Mouse (Mus musculus): Measurements from ENCODE around the gene Nphp3. TPM values are rescaled to one million over a fixed set of nuclear protein-coding genes. Genes with fewer than 3 reads are reported as not detected.
A peak's percentile ranks its signal among the peaks of the same experiment; 100 is the strongest.

Gene Nphp3
- polyA plus RNA-seq, 1 experiment from 2014 or later: 5.0 TPM

DNA sequence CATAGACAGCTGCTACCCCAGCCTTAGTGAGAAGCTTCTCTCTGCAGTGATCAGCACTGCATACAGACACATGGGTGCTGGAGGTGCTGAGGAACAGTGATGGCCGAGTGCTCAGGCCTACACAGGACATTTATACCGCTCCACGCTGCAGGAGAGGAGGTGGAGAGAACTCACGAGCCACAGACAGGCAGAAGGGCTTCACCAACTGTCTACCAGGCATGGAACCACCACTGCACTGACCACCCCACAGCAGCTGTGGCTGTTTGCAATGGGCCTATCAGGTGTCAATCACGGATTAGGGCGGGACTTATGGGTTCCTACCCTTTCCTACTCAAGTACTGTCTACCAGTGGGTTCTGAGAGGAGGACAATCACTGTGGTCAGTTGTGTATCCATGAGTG lies 48.7 kb downstream of the Nphp3 start:
- H3K27me3 ChIP-seq (ENCODE audit: control insufficient read depth, insufficient read depth, low read length): no peaks in the 10 kb centered on the region
- H3K36me3 ChIP-seq (ENCODE audit: control insufficient read depth, insufficient read depth, low read length): peaks cover 82% of the 10 kb centered on the region
- H3K4me3 ChIP-seq (ENCODE audit: low read depth, low read length): no peak overlapping the region
- no peaks in the 10 kb centered on the region for H3K4me1 ChIP-seq (ENCODE audit: control insufficient read depth, insufficient read depth, low read length)
- no peak overlapping the region for H3K27ac ChIP-seq (ENCODE audit: low read depth, low read length)
- no peaks in the 10 kb centered on the region for H3K9me3 ChIP-seq (ENCODE audit: control insufficient read depth, low read length)
- WGBS: 93% methylated on average over 6 of the region's 6 CpGs
- H3K9ac ChIP-seq (replicated peaks; ENCODE audit: low read depth, low read length): no peak overlapping the region
- no peak overlapping the region for H3K4me2 ChIP-seq (ENCODE audit: low read depth, low read length)
- ATAC-seq (ENCODE audit: low read depth): no peak

GRCm38 (mm10) chr9:104062430-104063243 lies 60.3 kb downstream of the Nphp3 start, which contains the start of gene Uba5:
TSS of gene Uba5 (minus strand) at chr9:104063134.
- ATAC-seq (ENCODE audit: low read depth): peak; percentile 77
- H3K27ac ChIP-seq (ENCODE audit: low read depth, low read length): peak within 1 kb of the TSS; percentile 64
- H3K27me3 ChIP-seq (ENCODE audit: control insufficient read depth, insufficient read depth, low read length): no peaks in the 10 kb centered on the region; the same call in 1 of the 2 replicates
- peaks cover 12% of the 10 kb centered on the region for H3K4me1 ChIP-seq (ENCODE audit: control insufficient read depth, insufficient read depth, low read length)
- H3K4me2 ChIP-seq (ENCODE audit: low read depth, low read length): peak within 1 kb of the TSS; percentile 92
- peaks cover 19% of the 10 kb centered on the region for H3K36me3 ChIP-seq (ENCODE audit: control insufficient read depth, insufficient read depth, low read length)
- peak within 1 kb of the TSS; percentile 100 for H3K4me3 ChIP-seq (ENCODE audit: low read depth, low read length)
- WGBS: under 1% methylated on average over 56 of the region's 59 CpGs
- no peaks in the 10 kb centered on the region for H3K9me3 ChIP-seq (ENCODE audit: control insufficient read depth, low read length)
- H3K9ac ChIP-seq (replicated peaks; ENCODE audit: low read depth, low read length): peak within 1 kb of the TSS; percentile 83

DNA sequence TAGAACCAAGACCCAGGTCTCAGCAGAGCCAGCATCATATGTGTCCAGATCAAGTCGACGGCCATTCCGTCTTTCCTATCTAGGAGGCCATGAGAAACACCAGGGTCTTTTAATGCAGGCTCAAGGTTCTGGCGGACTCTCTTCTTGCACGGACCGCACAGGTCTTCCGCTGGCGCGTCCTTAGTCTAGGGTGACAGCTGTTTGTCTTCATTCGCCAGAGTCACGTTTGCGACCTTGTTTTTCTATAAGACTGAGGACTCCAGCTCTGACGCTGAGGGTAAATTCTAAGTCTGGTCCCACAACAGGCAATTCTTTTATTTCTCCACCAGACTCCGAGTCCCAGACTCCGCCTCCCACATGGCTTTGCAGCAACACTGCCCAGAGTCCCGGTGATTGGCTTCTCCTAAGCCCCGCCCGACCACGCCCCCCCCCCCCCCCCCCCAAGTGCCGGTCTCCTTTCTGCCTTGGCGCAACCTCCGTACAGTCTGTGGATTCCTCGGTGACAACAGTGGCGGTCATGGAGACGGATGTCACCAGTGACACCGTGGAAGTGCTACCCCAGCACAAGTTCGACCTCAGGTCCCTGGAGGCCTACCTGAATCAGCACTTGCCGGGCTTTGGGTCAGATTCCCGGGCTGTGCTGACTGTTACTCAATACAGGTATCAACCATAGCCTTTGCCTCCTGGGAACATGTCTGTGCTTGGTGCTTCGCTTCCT lies 61.1 kb downstream of the Nphp3 start, which contains the start of gene Acad11:
Gene Acad11, plus strand, starts transcription at position 134 of the 718 bp plus-strand sequence.
- Histone ChIP-seq H3K4me3 (ENCODE audit: low read depth, low read length) (peak within 1 kb of the TSS; percentile 100), H3K4me2 (ENCODE audit: low read depth, low read length) (peak within 1 kb of the TSS; percentile 92), H3K9ac (replicated peaks; ENCODE audit: low read depth, low read length) (peak within 1 kb of the TSS; percentile 83), H3K27me3 (ENCODE audit: control insufficient read depth, insufficient read depth, low read length) (no peaks in the 10 kb centered on the region; the same call in 1 of the 2 replicates), H3K27ac (ENCODE audit: low read depth, low read length) (peak within 1 kb of the TSS; percentile 64), H3K36me3 (ENCODE audit: control insufficient read depth, insufficient read depth, low read length) (peaks cover 11% of the 10 kb centered on the region), H3K9me3 (ENCODE audit: control insufficient read depth, low read length) (no peaks in the 10 kb centered on the region), H3K4me1 (ENCODE audit: control insufficient read depth, insufficient read depth, low read length) (peaks cover 12% of the 10 kb centered on the region)
- ATAC-seq (ENCODE audit: low read depth): peak; percentile 98
- WGBS: under 1% methylated on average over 27 of the region's 30 CpGs

- Histone ChIP-seq H3K27ac (ENCODE audit: low read depth, low read length) (no peak overlapping the region), H3K4me1 (ENCODE audit: control insufficient read depth, insufficient read depth, low read length) (peaks cover 12% of the 10 kb centered on the region), H3K4me3 (ENCODE audit: low read depth, low read length) (no peak overlapping the region), H3K4me2 (ENCODE audit: low read depth, low read length) (no peak overlapping the region), H3K27me3 (ENCODE audit: control insufficient read depth, insufficient read depth, low read length) (no peaks in the 10 kb centered on the region; the same call in 1 of the 2 replicates), H3K9me3 (ENCODE audit: control insufficient read depth, low read length) (no peaks in the 10 kb centered on the region), H3K36me3 (ENCODE audit: control insufficient read depth, insufficient read depth, low read length) (peaks cover 10% of the 10 kb centered on the region), H3K9ac (replicated peaks; ENCODE audit: low read depth, low read length) (no peak overlapping the region)
- no peak for ATAC-seq (ENCODE audit: low read depth)
- WGBS: 29% methylated on average over 1 of the region's 1 CpGs
Observed at GRCm38 (mm10) chr9:104064571-104064970, 62.2 kb downstream of the Nphp3 start.

GRCm38 (mm10) chr9:104070241-104070640 lies 67.9 kb downstream of the Nphp3 start:
- H3K36me3 ChIP-seq (ENCODE audit: control insufficient read depth, insufficient read depth, low read length): no peaks in the 10 kb centered on the region

GRCm38 (mm10) chr9:104070863-104071604 lies 68.7 kb downstream of the Nphp3 start:
- Histone ChIP-seq H3K4me3 (ENCODE audit: low read depth, low read length) (no peak overlapping the region), H3K9me3 (ENCODE audit: control insufficient read depth, low read length) (no peaks in the 10 kb centered on the region), H3K27me3 (ENCODE audit: control insufficient read depth, insufficient read depth, low read length) (no peaks in the 10 kb centered on the region), H3K4me1 (ENCODE audit: control insufficient read depth, insufficient read depth, low read length) (no peaks in the 10 kb centered on the region), H3K9ac (replicated peaks; ENCODE audit: low read depth, low read length) (no peak overlapping the region), H3K27ac (ENCODE audit: low read depth, low read length) (no peak overlapping the region), H3K36me3 (ENCODE audit: control insufficient read depth, insufficient read depth, low read length) (no peaks in the 10 kb centered on the region), H3K4me2 (ENCODE audit: low read depth, low read length) (no peak overlapping the region)
- WGBS: 84% methylated on average over 8 of the region's 8 CpGs
- no peak for ATAC-seq (ENCODE audit: low read depth)

More at GRCm38 (mm10) chr9:104070241-104070640, 67.9 kb downstream of the Nphp3 start:
- Histone ChIP-seq H3K4me2 (ENCODE audit: low read depth, low read length) (no peak overlapping the region), H3K27me3 (ENCODE audit: control insufficient read depth, insufficient read depth, low read length) (no peaks in the 10 kb centered on the region), H3K27ac (ENCODE audit: low read depth, low read length) (no peak overlapping the region), H3K4me1 (ENCODE audit: control insufficient read depth, insufficient read depth, low read length) (no peaks in the 10 kb centered on the region), H3K9me3 (ENCODE audit: control insufficient read depth, low read length) (no peaks in the 10 kb centered on the region), H3K9ac (replicated peaks; ENCODE audit: low read depth, low read length) (no peak overlapping the region), H3K4me3 (ENCODE audit: low read depth, low read length) (no peak overlapping the region)
- 89% methylated on average over 4 of the region's 4 CpGs for WGBS
- ATAC-seq (ENCODE audit: low read depth): no peak

GRCm38 (mm10) chr9:104075808-104076207 lies 73.5 kb downstream of the Nphp3 start:
- no peak overlapping the region for H3K27ac ChIP-seq (ENCODE audit: low read depth, low read length)
- H3K9me3 ChIP-seq (ENCODE audit: control insufficient read depth, low read length): no peaks in the 10 kb centered on the region
- WGBS: 61% methylated on average over 2 of the region's 2 CpGs
- no peaks in the 10 kb centered on the region for H3K4me1 ChIP-seq (ENCODE audit: control insufficient read depth, insufficient read depth, low read length)
- H3K27me3 ChIP-seq (ENCODE audit: control insufficient read depth, insufficient read depth, low read length): no peaks in the 10 kb centered on the region
- H3K36me3 ChIP-seq (ENCODE audit: control insufficient read depth, insufficient read depth, low read length): no peaks in the 10 kb centered on the region
- no peak overlapping the region for H3K4me3 ChIP-seq (ENCODE audit: low read depth, low read length)
- no peak overlapping the region for H3K4me2 ChIP-seq (ENCODE audit: low read depth, low read length)
- no peak for ATAC-seq (ENCODE audit: low read depth)
- no peak overlapping the region for H3K9ac ChIP-seq (replicated peaks; ENCODE audit: low read depth, low read length)

- 100% methylated on average over 1 of the region's 1 CpGs for WGBS
- Histone ChIP-seq H3K4me2 (ENCODE audit: low read depth, low read length) (no peak overlapping the region), H3K9ac (replicated peaks; ENCODE audit: low read depth, low read length) (no peak overlapping the region), H3K27me3 (ENCODE audit: control insufficient read depth, insufficient read depth, low read length) (no peaks in the 10 kb centered on the region), H3K9me3 (ENCODE audit: control insufficient read depth, low read length) (no peaks in the 10 kb centered on the region), H3K4me3 (ENCODE audit: low read depth, low read length) (no peak overlapping the region), H3K27ac (ENCODE audit: low read depth, low read length) (no peak overlapping the region), H3K36me3 (ENCODE audit: control insufficient read depth, insufficient read depth, low read length) (no peaks in the 10 kb centered on the region), H3K4me1 (ENCODE audit: control insufficient read depth, insufficient read depth, low read length) (no peaks in the 10 kb centered on the region)
- no peak for ATAC-seq (ENCODE audit: low read depth)
Observed at GRCm38 (mm10) chr9:104078780-104079179, 76.4 kb downstream of the Nphp3 start.

Data from neural tube, embryonic 14.5 days (tissue).